Mouse (Mus musculus) right cerebral cortex, postnatal 36 days (tissue): ENCODE measurements at regions not wholly inside any gene's neighbourhood (a gene's known extent, or its start where the extent isn't known, plus 50 kb on each side); places are given as distances from the start of the nearest gene placed in this dataset.

Experiments
- DNase-seq, 2 experiments: peaks; one replicate each; pipeline ENCODE4 v3.0.0; 2022; ENCODE audit warnings: low spot score in 2 of 2, mixed read lengths in 1 of 2

DNA sequence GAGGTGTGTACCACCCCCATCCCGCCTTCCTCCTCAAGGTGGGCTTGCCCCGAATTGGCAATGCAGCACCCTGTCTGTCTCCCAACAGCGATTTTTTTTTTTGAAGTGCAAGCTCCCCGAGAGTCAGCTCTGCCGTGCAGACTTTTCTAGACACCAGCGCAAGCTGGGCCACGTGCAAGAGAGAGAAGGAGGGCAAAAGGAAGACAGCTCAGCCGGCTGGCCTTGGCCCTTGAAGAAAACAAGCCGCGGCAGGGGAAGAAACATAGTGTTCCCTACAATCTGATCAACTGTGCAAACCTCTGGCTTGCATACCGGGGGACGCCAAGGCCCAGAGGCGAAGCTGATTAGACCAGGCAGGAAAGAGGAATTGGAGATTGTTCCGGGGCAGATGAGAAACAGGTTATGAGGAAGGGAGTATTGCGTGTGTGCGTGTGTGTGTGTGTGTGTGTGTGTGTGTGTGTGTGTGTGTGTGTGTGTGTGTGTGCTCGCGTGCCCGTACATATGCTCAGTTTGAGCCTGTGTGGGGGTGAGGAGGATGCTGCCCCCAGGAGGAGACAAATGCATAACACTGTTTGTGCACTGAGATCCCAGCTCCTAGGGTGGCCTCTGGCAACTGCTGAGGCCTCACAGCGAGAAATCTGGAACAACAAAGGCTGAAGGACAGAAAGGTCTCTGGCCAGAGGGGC lies 83.2 kb upstream of the Zfp648 start:
- DNase-seq: peak; percentile 42 to 56

DNA sequence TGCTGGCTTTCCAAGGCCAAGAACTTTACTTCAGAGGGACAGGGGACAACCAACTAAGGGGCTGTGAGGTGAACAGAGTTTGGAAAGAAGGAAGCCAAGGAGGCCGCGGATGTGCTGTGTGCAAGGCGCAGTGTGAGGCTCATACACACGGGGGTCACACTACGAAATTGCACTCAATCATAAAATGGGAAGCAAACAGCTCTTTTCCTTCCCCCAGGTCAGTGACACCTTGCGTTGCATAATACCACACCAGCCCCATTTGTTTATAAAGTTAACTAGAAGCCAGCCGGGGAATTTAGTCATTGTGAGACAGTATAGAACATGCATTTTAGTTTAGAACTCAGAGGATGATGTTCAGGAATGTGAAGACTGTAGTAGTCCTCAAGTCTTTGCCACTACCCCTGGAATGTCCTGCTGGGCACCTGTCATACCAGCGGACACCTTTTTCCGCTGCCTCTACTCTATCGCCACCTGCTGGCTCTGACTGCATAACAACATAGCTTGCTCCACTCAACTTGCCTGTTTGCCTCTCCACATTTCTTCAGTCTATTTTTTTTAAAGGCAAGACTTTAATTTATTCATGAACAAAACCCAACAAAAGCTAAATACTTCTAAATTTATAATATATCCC lies 82.5 kb upstream of the Zfp648 start:
- DNase-seq: no peak

DNA sequence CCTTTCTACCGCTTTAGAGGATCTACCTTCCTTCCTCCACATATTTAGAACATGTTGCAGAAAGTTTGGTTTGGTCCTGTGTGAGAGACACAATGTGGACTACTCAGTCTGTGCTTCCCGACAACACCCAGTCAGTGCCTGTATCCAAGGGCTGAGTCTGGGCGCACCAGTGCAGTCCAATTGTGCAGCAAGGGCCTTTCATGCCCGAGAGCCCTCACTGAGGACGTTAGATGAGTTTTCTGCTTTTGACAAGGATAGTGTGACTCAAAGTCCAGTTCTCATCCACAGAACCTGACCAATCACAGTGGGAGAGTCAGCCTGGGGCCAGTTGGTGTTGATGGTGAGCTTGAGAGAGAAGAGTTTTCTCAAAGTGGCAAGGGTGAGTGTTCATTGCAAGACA lies 81.4 kb upstream of the Zfp648 start:
- DNase-seq: no peak

DNA sequence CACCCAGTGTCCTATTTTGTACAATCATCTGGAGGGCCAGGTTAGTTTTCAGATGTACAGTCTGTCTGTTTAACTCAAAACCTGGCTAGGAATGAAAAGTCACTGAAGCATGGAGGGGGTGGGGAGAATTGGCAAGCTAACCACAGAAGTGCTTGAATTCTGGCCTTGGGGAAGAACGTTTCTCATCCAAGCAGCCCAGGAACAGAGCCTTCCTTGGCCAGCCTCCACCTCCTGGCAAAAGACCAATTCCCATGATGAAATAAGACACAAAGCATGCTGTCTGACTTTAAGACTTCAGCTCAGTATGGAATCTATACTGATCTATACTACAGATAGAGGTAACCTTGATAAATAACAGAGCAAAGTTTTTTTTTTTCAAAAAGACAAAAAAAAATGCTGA lies 80.3 kb upstream of the Zfp648 start:
- DNase-seq: peak in 1 of 2 experiments; percentile 43

DNA sequence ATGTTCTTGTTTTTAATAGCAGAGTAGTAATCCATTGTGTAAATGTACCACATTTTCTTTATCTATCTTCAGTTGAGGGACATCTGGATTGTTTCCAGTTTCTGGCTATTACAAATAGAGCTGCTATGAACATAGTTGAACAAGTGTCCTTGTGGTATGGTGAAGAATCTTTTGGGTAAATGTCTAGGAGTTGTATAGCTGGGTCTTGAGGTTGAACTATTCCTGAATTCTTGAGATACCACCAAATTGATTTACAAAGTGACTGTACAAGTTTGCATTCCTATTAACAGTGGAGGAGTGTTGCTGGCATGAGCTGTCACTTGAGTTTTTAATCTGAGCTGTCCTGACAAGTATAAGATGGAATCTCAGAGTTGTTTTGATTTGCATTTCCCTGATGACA lies 76.0 kb upstream of the Zfp648 start:
- DNase-seq: no peak

DNA sequence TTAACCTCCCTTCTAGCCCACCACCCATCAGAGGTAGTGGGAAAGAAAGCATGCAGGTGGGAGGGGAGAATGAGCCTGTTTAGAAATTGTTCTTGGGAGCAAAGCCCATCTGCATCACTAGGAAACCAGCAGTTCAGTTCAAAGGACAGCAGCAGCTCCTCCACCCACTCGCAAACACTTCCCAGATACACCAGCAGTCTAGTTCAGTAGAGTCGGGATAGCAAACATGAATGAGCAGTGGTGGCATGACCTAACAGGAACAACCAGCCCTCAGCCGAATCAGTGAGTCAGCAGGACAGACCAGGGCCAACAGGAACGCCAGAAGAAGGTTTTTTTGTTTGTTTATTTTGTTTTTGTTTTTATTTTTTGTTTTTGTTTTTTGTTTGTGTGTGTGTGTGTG lies 74.5 kb upstream of the Zfp648 start:
- DNase-seq: no peak

DNA sequence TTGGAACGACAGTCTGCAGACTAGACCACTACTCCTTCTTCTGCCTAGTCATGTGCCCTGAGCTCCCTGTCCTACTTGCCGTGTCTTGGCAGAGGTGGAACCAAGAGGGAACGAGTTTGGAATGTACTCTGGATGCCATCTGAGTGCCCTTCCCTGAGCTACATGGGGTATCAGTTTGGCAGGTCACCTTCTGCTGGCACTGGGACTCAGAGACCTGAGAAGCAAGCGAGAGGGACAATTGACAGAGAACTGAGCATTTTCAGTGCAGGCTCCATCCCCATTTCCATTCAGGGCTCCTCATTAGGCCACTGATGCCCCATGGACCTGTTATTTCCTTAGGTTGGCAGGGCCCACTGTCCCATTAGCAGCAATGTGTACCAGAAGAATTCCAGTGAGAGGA lies 61.5 kb upstream of the Zfp648 start:
- DNase-seq: peak; percentile 50 to 52

DNA sequence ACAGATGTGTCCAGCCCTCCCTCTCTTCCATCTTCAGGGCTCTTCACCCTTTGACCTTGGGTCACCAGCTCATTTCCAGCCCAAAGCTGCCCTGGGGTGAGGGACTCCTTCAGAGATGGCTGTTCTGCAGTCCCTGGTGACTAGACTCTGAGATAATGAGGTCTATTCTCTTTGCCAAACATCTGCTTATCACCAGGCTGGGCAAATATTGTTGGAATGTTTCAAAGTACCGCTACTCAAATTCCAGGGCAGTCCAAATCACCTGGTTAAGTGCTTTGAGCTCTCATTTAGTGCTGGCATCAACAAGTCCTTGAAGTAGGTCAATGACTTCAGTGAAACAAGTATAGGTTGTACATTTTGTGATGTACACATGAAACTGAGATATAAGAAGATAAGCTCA lies 57.3 kb upstream of the Zfp648 start:
- no peak for DNase-seq

DNA sequence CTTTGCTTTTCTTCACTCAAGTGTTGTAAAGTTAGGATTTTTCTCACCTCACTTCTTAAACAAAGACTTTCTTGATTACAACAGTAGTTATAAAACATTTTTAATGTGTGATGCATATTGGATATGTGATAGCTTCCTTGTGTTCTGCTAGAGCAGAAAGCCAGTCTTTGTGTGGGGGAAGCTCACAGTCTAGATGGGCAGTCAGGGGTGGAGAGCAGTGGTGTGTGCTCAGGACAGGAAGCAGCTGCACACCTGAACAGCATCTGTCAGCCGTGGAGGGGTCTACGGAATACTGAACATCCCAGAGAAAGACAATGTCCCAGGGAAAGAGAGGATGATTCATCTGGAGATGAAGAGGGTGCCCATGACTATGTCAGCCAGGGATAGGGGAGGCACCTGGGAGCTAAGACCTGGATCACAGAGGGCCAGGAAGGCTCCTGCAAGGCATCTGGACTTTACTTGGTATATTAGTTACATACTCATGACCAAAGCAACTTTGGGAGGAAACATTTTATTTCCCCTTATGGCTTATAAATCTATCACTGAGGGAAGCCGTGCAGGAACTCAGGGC lies 53.9 kb upstream of the Zfp648 start:
- DNase-seq: no peak

DNA sequence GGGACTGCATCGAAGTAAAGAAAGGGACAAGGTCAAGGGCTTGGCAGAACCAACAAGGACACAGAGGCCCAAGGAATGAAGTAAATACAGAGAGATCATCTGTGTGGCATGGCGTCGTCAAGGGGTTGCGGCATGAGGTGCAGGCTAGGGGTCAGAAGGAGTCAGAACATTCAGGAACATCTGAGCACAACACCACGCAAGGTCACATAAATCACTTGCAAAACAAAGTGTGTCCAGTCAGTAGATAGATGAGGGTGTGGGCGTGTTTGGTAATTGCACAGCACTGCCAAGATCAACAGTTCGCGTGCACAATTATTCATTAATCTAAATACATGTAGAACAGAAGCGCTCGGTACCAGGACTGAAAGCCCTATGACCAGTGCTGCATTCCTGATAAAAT lies 52.0 kb upstream of the Zfp648 start:
- no peak for DNase-seq

DNA sequence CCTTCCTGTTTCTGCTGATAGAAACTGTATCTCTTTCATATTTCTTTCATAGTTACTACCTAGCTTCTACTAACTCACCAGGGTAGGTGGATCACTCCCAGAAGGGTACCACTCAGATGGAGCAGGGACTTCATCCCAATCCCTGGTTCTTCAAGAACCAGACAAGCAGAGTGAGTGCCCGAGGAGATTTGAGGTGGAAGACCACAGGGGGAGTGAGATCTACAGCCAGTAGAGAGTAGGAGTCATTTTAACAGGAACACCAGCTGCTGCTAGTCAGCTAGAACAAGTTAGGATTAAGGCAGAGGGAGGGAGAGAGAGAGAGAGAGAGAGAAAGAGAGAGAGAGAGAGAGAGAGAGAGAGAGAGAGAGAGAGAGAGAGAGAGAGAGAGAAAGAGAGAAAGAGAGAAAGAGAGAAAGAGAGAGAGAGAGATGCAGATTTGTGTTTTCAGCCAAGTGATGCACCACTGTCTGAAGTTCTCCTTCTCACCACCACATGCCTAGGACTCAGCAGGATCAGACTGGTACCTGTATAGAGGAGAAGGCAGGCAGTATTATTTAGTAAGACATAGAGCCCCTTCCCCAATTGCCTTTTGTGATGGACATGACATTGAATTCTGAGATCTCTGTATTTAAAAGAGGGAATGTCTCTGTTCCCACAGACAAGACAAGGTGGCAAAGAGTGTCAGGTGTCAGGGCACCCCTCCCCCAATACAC lies 51.4 kb upstream of the Zfp648 start:
- peak in 1 of 2 experiments; percentile 34 for DNase-seq

DNA sequence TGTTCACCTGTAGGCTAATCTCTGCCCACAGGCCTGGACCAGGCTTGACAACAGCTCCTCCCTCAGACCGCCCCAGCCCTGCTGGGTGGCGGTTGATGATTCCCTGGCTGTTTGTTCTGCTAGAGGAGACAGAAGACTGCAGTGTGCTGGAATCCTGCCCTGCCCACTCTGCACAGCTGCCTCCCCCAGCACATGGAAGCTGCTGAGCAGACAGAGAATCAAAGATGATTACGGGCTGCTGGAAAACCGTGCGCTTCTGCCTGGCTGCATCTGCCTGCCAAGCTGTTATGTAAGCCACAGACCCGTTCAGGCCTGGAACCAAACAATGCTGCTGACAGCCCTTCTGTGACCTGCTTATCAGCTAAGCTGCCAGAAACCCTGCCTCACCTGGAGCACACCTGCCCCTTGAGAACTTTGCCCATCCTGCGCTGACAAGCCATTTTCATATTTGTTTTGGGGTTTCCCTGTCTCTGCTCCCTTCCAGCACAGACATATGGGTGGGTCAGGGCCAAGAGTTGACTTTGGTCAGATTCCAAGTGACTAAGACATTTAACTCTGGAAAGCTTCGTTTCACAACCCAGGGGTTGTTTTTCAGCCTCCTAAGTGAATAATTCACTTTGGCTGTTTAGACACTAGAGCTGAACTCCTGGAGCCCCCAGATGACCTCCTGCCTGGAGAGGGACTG lies 50.7 kb upstream of the Zfp648 start:
- DNase-seq: peak; percentile 88
